Mouse (Mus musculus) forebrain, embryonic 13.5 days (tissue): ENCODE data around the gene Gm10337. TPM values are rescaled to one million over a fixed set of nuclear protein-coding genes. Genes with fewer than 3 reads are reported as not detected.

Experiments
- ATAC-seq: fragments of 200-750 bp; cut with Nextera tagmentation; 2 replicates; pipeline ENCODE4 v1.8.0; 2017
- H3K27ac ChIP-seq: fragments of 300-500 bp; sonication (generic); 2 replicates; pipeline ENCODE4 v1.5.1; 2015; ENCODE audit warnings: inconsistent platforms, mild to moderate bottlenecking, moderate library complexity
- H3K27me3 ChIP-seq: fragments of 300-500 bp; sonication (generic); 2 replicates; pipeline ENCODE4 v1.6.1; 2015; ENCODE audit warnings: mild to moderate bottlenecking, inconsistent platforms
- H3K36me3 ChIP-seq: fragments of 300-500 bp; sonication (generic); 2 replicates; pipeline ENCODE4 v1.6.1; 2015; ENCODE audit warnings: mild to moderate bottlenecking, inconsistent platforms; ENCODE audit not compliant: poor library complexity, severe bottlenecking
- H3K4me1 ChIP-seq: fragments of 300-500 bp; sonication (generic); 2 replicates; pipeline ENCODE4 v1.6.1; 2015; ENCODE audit warnings: inconsistent platforms
- H3K4me2 ChIP-seq: fragments of 300-500 bp; sonication (generic); 2 replicates; pipeline ENCODE4 v1.6.1; 2015; ENCODE audit warnings: inconsistent platforms, mild to moderate bottlenecking, moderate library complexity
- H3K4me3 ChIP-seq: fragments of 300-500 bp; sonication (generic); 2 replicates; pipeline ENCODE4 v1.5.1; 2015; ENCODE audit warnings: mild to moderate bottlenecking, inconsistent platforms
- H3K9ac ChIP-seq: fragments of 300-500 bp; sonication (generic); 2 replicates; pipeline ENCODE4 v1.6.1; 2015; ENCODE audit warnings: mild to moderate bottlenecking, inconsistent platforms
- H3K9me3 ChIP-seq: fragments of 300-500 bp; sonication (generic); replicated peaks from 2 replicates; pipeline ENCODE4 v1.6.1; 2016; ENCODE audit warnings: inconsistent platforms
- WGBS: fragments of 180-500 bp; shearing (Covaris S2); methylation state at CpG from one replicate; pipeline ENCODE4 v1.1.7; 2015; 5-methylcytosine and 5-hydroxymethylcytosine counted together
- polyA plus RNA-seq: library from polyadenylated mRNA; unstranded; fragments of >200 nt; fragmentation: Nextera tagmentation; extraction: Ambion mirVana; gene quantifications from 2 replicates; pipeline ENCODE4 v1.2.1, GENCODE M21; 2015

Gm10337 gene
- polyA plus RNA-seq, 1 experiment from 2014 or later: 13.4 TPM

DNA sequence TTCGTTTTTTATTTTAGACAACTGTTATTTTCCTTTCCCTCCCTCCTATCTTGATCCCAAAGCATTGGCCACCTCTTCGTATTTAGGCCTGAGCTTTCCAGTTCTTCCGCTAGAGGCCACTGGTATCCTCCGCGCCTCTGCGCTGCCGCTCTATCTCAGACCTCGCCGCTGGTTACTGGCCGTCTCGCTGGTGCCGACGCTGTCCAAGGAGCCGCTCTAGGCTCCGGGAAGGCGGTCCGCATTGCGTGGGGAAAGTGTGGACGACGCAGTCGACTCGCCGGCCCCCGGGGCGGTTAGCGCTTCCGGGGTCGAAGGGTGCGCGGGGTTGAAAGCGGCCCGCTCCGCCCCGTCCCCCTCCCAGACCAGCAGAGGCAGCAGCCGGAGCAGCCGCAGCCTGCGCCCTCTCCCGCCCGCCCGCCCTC is 33.3 kb upstream of the Gm10337 start, which contains the start of gene Pcbp2:
Gene Pcbp2, plus strand, starts transcription at position 357 of the 422 bp plus-strand sequence.
- Histone ChIP-seq H3K9ac (peak within 1 kb of the TSS; percentile 97), H3K36me3 (peaks cover 16% of the 10 kb centered on the region), H3K4me3 (peak within 1 kb of the TSS; percentile 90), H3K4me2 (peak within 1 kb of the TSS; percentile 76), H3K27ac (peak within 1 kb of the TSS; percentile 97), H3K27me3 (no peaks in the 10 kb centered on the region), H3K4me1 (peaks cover 20% of the 10 kb centered on the region), H3K9me3 (no peaks in the 10 kb centered on the region)
- peak; percentile 99 for ATAC-seq
- under 1% methylated on average over 35 of the region's 40 CpGs for WGBS

DNA sequence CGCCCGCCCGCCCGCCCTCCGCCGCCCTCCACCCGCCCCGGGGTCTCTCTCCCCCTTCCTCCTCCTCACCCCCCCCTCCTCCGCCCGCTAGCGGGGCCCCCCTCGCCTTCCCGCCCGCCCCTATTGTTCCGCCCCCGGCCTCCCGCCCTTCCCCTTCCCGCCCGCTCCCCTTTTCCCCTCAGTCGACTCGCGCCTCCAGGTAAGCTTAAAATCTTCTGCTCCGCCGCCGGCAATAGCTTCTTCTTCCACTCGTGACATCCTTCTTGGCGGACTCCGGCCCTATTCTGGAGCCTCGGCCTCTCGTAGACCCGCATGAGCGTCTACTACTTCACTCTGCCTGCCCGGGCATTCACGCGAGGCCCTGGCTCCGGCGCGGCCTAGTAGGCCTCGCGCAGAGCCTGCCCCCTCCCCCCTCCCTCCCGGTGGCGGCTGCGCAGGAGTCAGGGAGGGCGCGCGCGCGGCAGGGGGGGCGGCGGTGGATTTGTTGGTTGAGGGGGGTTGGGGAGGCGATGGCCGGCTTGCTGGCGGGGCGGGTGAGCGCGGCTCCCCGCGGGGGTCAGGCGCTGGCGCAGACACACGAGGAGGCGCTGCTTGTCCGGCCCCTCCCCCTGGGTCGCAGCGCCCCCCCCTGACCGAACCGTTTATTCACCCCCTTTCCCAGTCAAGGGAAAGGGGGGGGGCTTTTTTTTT is 32.8 kb upstream of the Gm10337 start:
- Histone ChIP-seq H3K27me3 (no peaks in the 10 kb centered on the region), H3K27ac (peak overlapping the region; percentile 97), H3K4me1 (peaks cover 20% of the 10 kb centered on the region), H3K9me3 (no peaks in the 10 kb centered on the region), H3K4me3 (peak overlapping the region; percentile 90), H3K9ac (peak overlapping the region; percentile 97), H3K4me2 (peak overlapping the region; percentile 76), H3K36me3 (peaks cover 22% of the 10 kb centered on the region)
- ATAC-seq: peak; percentile 74
- under 1% methylated on average over 32 of the region's 67 CpGs for WGBS

DNA sequence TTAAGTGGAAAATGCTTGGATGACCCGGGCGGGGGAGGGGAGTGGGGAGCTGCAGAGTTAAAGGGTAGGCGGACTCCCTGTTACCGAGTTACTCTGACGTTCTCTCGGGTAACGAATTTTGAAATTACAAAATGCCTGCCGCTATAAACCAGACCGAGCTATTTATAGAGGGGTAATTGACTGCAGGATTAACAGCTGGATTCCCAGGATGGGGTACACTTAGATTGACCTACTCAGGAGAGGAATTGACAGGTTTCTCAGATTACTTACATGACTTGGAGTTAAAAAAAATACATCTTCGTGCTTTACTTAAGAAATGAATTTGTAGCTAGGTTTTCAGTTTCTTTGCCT is 32.3 kb upstream of the Gm10337 start:
- WGBS: under 1% methylated on average over 10 of the region's 10 CpGs

DNA sequence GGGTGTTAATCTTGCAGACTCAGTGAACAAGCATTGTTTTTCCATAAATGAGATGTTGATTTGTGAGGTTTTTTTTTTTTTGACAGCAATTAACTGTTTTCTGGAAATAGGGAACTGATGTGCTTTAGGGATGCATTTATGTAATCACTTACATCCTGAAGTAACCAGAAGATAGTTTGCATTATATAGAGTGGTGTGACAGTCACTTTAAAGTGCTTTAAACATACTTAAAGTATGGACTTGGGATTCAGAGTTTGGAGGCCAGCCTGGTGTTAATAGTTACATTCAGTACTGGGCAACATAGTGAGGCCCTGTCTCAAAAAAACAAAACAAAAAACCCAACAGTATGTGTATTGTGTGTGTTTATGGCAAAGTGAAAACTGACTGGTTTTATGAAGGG is 31.8 kb upstream of the Gm10337 start:
- Histone ChIP-seq H3K9ac (peak overlapping the region; percentile 97), H3K4me1 (peaks cover 20% of the 10 kb centered on the region), H3K27ac (no peak overlapping the region), H3K4me2 (peak overlapping the region; percentile 76), H3K9me3 (no peaks in the 10 kb centered on the region), H3K27me3 (no peaks in the 10 kb centered on the region), H3K4me3 (peak overlapping the region; percentile 90), H3K36me3 (peaks cover 31% of the 10 kb centered on the region)
- no peak for ATAC-seq

More for the DNA sequence above, 32.3 kb upstream of the Gm10337 start:
- H3K9ac ChIP-seq: peak overlapping the region; percentile 97
- no peaks in the 10 kb centered on the region for H3K9me3 ChIP-seq
- H3K4me2 ChIP-seq: peak overlapping the region; percentile 76
- peaks cover 27% of the 10 kb centered on the region for H3K36me3 ChIP-seq
- H3K4me1 ChIP-seq: peaks cover 20% of the 10 kb centered on the region
- H3K27me3 ChIP-seq: no peaks in the 10 kb centered on the region
- H3K27ac ChIP-seq: peak overlapping the region; percentile 97
- no peak for ATAC-seq
- peak overlapping the region; percentile 90 for H3K4me3 ChIP-seq

DNA sequence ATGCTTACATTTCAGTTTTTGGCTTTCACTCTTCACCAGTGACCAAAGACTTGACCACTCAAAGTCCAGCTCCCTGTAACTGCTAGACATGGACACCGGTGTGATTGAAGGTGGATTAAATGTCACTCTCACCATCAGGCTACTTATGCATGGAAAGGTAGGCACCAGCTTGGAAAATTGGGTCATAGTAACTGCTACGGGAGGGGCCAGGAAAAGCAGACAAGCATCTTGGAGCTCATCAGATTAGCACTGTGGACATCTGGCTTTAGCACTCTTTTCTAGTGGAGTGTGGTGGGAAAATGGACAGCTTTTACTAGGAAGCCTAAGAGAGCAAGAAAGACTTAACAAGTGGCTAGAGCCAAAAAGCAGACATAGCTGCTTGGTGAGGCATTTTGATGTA is 30.3 kb upstream of the Gm10337 start:
- Histone ChIP-seq H3K9me3 (no peaks in the 10 kb centered on the region), H3K36me3 (peaks cover 47% of the 10 kb centered on the region), H3K27ac (no peak overlapping the region), H3K9ac (no peak overlapping the region), H3K4me1 (peaks cover 20% of the 10 kb centered on the region), H3K27me3 (no peaks in the 10 kb centered on the region), H3K4me2 (0 out of 2 replicates have a peak overlapping the region, but pooled peaks have one; percentile 6), H3K4me3 (no peak overlapping the region)
- 72% methylated on average over 2 of the region's 2 CpGs for WGBS
- ATAC-seq: no peak

DNA sequence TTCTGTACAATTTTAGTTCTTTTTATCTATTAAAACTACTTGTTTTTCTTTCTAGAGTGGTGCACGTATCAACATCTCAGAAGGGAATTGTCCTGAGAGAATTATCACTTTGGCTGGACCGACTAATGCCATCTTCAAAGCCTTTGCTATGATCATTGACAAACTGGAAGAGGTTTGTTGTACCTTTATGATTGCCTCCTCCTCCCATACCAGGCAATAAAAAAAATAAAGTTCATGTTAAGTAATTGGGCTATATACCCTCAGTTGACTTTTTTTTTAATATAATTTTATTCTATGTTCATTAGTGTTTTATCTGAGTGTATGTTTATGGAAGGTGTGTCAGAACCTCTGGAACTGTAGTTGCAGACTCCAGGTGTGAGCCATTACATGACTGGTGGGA is 29.0 kb upstream of the Gm10337 start:
- peaks cover 59% of the 10 kb centered on the region for H3K36me3 ChIP-seq
- ATAC-seq: no peak
- H3K27ac ChIP-seq: no peak overlapping the region

DNA sequence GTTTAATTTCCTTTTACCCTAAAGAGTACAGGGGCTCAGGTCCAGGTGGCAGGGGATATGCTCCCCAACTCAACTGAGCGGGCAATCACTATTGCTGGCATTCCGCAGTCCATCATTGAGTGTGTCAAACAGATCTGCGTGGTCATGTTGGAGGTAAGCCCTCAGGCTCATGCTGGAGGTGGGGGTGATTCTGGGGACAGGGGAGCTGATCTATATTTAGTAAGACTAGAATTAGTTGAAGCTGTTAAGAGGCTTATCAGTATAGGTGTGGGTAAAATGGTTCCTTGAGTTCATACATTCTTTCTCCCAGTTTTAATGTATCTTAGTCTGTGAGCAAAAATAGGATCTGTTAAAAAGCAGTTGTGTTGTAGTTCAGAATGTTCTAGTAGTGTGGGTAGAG is 20.4 kb upstream of the Gm10337 start:
- no peaks in the 10 kb centered on the region for H3K27me3 ChIP-seq
- no peaks in the 10 kb centered on the region for H3K9me3 ChIP-seq
- H3K36me3 ChIP-seq: peaks cover 91% of the 10 kb centered on the region
- H3K4me2 ChIP-seq: no peak overlapping the region
- no peak for ATAC-seq
- WGBS: 97% methylated on average over 3 of the region's 3 CpGs
- no peak overlapping the region for H3K27ac ChIP-seq
- no peak overlapping the region for H3K9ac ChIP-seq
- no peaks in the 10 kb centered on the region for H3K4me1 ChIP-seq
- H3K4me3 ChIP-seq: no peak overlapping the region

More for the DNA sequence above, 29.0 kb upstream of the Gm10337 start:
- H3K27me3 ChIP-seq: no peaks in the 10 kb centered on the region
- H3K4me3 ChIP-seq: no peak overlapping the region
- 91% methylated on average over 2 of the region's 2 CpGs for WGBS
- H3K4me1 ChIP-seq: peaks cover 20% of the 10 kb centered on the region
- H3K4me2 ChIP-seq: no peak overlapping the region
- H3K9me3 ChIP-seq: no peaks in the 10 kb centered on the region
- no peak overlapping the region for H3K9ac ChIP-seq

DNA sequence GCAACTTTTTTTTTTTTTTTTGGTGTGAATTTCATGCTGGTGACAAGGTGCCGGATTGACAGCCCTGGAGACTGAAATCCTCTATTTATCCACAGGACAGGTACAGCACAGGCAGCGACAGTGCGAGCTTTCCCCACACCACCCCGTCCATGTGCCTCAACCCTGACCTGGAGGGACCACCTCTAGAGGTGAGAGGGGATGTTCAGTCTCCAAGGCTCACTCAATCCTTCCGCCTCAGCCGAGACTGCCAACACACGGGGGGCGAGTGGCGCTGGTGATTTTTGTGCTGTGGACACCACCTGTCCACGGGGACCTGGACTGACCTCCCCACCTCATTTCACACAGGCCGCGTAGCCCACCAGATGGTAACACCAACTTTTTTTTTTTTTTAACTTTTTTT is 17.7 kb upstream of the Gm10337 start:
- no peak overlapping the region for H3K9ac ChIP-seq
- H3K4me2 ChIP-seq: no peak overlapping the region
- no peak overlapping the region for H3K4me3 ChIP-seq
- no peaks in the 10 kb centered on the region for H3K4me1 ChIP-seq
- 89% methylated on average over 12 of the region's 12 CpGs for WGBS
- H3K36me3 ChIP-seq: peaks cover 92% of the 10 kb centered on the region
- no peaks in the 10 kb centered on the region for H3K27me3 ChIP-seq
- H3K27ac ChIP-seq: no peak overlapping the region
- ATAC-seq: no peak
- H3K9me3 ChIP-seq: no peaks in the 10 kb centered on the region

DNA sequence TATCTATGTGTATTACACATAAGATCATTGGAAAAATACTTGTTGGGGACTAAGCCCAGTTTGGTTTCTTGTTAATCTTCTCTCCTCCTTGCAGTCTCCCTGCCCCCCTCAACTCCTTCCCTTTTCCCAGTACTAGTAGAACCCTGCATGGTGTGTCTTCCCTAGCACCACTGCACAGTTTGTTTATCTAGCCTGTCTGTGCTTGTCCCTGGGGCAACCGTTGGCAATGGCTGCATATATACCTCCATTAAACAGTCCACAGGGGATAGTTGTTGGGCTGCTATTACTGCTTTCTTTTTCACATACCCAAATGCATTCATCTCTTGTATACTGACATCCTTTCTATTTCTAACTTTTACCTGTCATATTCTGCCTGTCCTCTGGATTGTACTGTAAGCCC is 15.9 kb upstream of the Gm10337 start:
- Histone ChIP-seq H3K9ac (no peak overlapping the region), H3K27me3 (no peaks in the 10 kb centered on the region), H3K4me2 (no peak overlapping the region), H3K9me3 (no peaks in the 10 kb centered on the region), H3K4me3 (no peak overlapping the region), H3K36me3 (peaks cover 88% of the 10 kb centered on the region), H3K27ac (no peak overlapping the region), H3K4me1 (no peaks in the 10 kb centered on the region)
- WGBS: 96% methylated on average over 1 of the region's 1 CpGs
- no peak for ATAC-seq

DNA sequence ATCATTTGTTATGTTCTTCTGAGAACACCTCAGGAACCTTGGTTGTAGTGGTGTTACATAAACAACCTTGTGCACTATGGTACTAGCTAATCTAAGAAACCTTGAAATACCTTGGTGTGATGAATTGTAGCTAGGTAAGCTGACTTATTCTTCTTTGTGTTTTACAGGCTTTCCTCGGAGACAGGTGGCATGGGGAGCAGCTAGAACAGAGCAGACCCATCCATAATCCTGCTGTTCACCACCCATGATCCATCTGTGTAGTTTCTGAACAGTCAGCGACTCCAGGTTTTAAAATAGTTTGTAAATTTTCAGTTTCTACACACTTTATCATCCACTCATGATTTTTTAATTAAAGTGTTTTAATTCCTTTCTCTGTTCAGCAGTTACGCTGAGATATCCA is 5.2 kb upstream of the Gm10337 start:
- Histone ChIP-seq H3K9me3 (no peaks in the 10 kb centered on the region), H3K36me3 (peaks cover 94% of the 10 kb centered on the region), H3K4me1 (no peaks in the 10 kb centered on the region), H3K27me3 (no peaks in the 10 kb centered on the region), H3K4me3 (no peak overlapping the region), H3K27ac (no peak overlapping the region), H3K4me2 (no peak overlapping the region), H3K9ac (no peak overlapping the region)
- WGBS: 87% methylated on average over 3 of the region's 3 CpGs
- ATAC-seq: no peak

DNA sequence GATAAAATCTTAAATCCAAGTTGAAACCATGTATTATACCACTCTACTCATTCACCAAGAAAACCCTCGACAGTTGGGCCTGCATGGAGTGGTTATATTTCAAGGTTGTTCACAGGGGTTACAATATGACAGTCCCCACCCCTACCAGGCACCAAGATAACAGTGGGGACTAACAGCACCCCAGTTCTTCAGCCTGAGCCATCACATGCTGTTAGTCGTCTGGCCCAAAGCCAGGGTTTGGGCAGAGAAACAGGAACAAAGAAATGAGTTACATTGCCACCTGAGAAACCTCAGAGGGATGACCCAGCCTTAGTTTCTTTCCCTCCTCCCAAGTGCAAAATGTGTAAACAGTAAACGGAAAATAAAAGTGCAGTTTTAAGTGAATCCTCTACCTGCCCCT is 4.2 kb upstream of the Gm10337 start:
- Histone ChIP-seq H3K36me3 (peaks cover 94% of the 10 kb centered on the region), H3K27ac (no peak overlapping the region), H3K9ac (no peak overlapping the region), H3K4me1 (no peaks in the 10 kb centered on the region), H3K4me3 (no peak overlapping the region), H3K4me2 (no peak overlapping the region), H3K9me3 (no peaks in the 10 kb centered on the region), H3K27me3 (no peaks in the 10 kb centered on the region)
- ATAC-seq: no peak
- WGBS: 72% methylated on average over 3 of the region's 3 CpGs

DNA sequence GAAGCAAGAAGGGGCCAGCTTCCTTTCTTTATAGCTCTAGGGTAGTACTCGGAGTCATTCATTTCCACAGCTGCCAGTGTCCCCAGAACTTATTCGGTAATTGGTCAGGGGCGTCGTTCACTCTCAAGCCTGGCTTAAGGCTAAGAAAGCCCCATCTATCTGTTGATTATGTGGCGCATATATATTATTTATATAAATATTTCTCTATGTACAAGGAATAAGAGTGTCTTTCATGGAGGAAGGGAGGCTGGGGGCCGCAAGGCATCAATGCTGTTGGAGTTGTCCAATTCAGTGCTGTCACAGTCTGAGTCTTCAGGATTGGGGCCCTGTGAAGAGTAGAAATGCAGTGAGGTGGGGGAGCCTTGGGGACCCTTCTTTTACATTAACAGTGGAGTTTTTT is 3.7 kb upstream of the Gm10337 start:
- H3K4me3 ChIP-seq: no peak overlapping the region

DNA sequence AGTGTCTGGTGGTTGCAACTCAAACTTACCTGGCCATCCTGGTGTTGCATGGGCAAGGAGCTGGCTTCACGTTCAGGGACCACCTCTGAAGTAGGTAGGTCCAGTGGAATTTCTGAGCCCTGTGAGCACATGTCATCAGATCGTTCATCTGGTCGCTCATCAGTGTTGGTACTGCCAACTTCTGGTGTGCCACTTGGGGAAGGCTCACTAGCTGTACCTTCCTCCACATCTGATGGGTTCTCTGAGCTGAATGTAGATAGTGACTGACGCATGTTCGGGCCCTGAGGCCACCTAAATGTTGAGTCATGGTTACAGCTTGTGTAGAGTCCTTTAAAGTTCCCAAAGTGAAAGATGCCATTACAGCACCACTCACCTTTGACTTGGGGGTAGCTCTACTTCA is 3.0 kb upstream of the Gm10337 start:
- H3K9me3 ChIP-seq: no peaks in the 10 kb centered on the region
- no peaks in the 10 kb centered on the region for H3K4me1 ChIP-seq
- no peak overlapping the region for H3K27ac ChIP-seq
- no peaks in the 10 kb centered on the region for H3K27me3 ChIP-seq
- no peak overlapping the region for H3K4me3 ChIP-seq
- H3K36me3 ChIP-seq: peaks cover 94% of the 10 kb centered on the region
- no peak overlapping the region for H3K9ac ChIP-seq
- ATAC-seq: no peak
- no peak overlapping the region for H3K4me2 ChIP-seq
- WGBS: 91% methylated on average over 5 of the region's 5 CpGs

More for the DNA sequence above, 3.7 kb upstream of the Gm10337 start:
- Histone ChIP-seq H3K9me3 (no peaks in the 10 kb centered on the region), H3K36me3 (peaks cover 94% of the 10 kb centered on the region), H3K4me2 (no peak overlapping the region), H3K27ac (no peak overlapping the region), H3K9ac (no peak overlapping the region), H3K4me1 (no peaks in the 10 kb centered on the region), H3K27me3 (no peaks in the 10 kb centered on the region)
- WGBS: 91% methylated on average over 6 of the region's 6 CpGs
- no peak for ATAC-seq
